Mouse (Mus musculus): ENCODE measurements around the gene Vmn1r74. TPM values are rescaled to one million over a fixed set of nuclear protein-coding genes. Genes with fewer than 3 reads are reported as not detected.

Gene Vmn1r74
- not detected in 4 replicates for total RNA-seq (2023; ENCODE audit: inconsistent age)

GRCm38 (mm10) chr7:11833680-11834079, at the start of gene Vmn1r74:
Vmn1r74 (plus strand) TSS chr7:11833980.

DNA sequence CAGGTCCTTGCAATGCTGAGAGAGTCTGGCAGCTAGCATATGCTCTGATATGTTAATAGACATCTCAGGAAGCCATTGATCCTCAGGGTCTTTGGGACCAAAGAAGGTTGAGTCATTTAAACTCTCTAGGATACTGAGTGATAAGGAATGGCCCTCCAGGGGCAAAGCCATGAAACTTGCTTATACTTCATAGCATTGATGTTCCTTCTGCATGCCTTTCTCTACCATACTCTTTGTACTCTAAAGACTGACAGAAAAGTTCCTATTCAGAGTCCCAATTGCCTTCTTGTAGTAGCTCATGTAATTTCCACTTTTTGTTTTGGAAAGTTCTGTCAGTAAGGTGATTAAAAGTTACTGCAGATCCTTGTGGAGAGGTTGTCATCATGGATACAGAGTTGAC, 40.5 kb downstream of the Vmn1r74 start, which contains the start of gene Vmn1r75:
TSS of gene Vmn1r75 (plus strand) at position 301 of the 400 bp plus-strand sequence.

Other genes with a start within 250 kb of the Vmn1r74 start
- gene Zscan4-ps3, start 224.7 kb upstream of the Vmn1r74 start, total RNA-seq (2023; ENCODE audit: inconsistent age): not detected in 4 replicates
- gene Vmn1r72, start 153.8 kb upstream of the Vmn1r74 start, total RNA-seq (2023; ENCODE audit: inconsistent age): not detected in 4 replicates
- not detected in 4 replicates for gene Vmn1r73, start 103.7 kb upstream of the Vmn1r74 start, total RNA-seq (2023; ENCODE audit: inconsistent age)
- not detected in 4 replicates for gene Vmn1r75, start 40.6 kb downstream of the Vmn1r74 start, total RNA-seq (2023; ENCODE audit: inconsistent age)
- not detected in 4 replicates for gene Vmn1r76, start 104.2 kb downstream of the Vmn1r74 start, total RNA-seq (2023; ENCODE audit: inconsistent age)
- not detected in 4 replicates for gene Vmn1r77, start 202.8 kb downstream of the Vmn1r74 start, total RNA-seq (2023; ENCODE audit: inconsistent age)

All from B cell, adult (primary cell).